Mouse (Mus musculus): ENCODE data around the gene Mettl24. TPM values are rescaled to one million over a fixed set of nuclear protein-coding genes. Genes with fewer than 3 reads are reported as not detected.

Mettl24 gene
- polyA plus RNA-seq, 1 experiment from 2014 or later: 1.3 TPM

GRCm38 (mm10) chr10:40688266-40688665, 5.2 kb downstream of the Mettl24 start:
- 85% methylated on average over 6 of the region's 6 CpGs for WGBS
- Histone ChIP-seq H3K36me3 (ENCODE audit: control insufficient read depth, insufficient read depth, low read length) (no peaks in the 10 kb centered on the region), H3K4me1 (ENCODE audit: control insufficient read depth, insufficient read depth, low read length) (no peaks in the 10 kb centered on the region), H3K4me2 (ENCODE audit: low read depth) (no peak overlapping the region), H3K27ac (ENCODE audit: low read depth, low read length) (no peak overlapping the region), H3K27me3 (ENCODE audit: control insufficient read depth, insufficient read depth, low read length) (0 out of 2 replicates have a peak, but pooled peaks cover 2% of the 10 kb centered on the region), H3K9ac (ENCODE audit: low read length) (no peak overlapping the region), H3K4me3 (ENCODE audit: low read depth, low read length) (no peak overlapping the region), H3K9me3 (ENCODE audit: control insufficient read depth, low read length) (no peaks in the 10 kb centered on the region)
- DNase-seq (ENCODE audit: low spot score): no peak
- no peak for ATAC-seq (ENCODE audit: insufficient read depth, low FRiP score, low TSS enrichment)

- DNase-seq (ENCODE audit: low spot score) (no peak), ATAC-seq (ENCODE audit: insufficient read depth, low FRiP score, low TSS enrichment) (no peak)
- no peaks in the 10 kb centered on the region for H3K36me3 ChIP-seq (ENCODE audit: control insufficient read depth, insufficient read depth, low read length)
- H3K4me3 ChIP-seq (ENCODE audit: low read depth, low read length): no peak overlapping the region
- H3K27me3 ChIP-seq (ENCODE audit: control insufficient read depth, insufficient read depth, low read length): no peaks in the 10 kb centered on the region
- no peak overlapping the region for H3K27ac ChIP-seq (ENCODE audit: low read depth, low read length)
- no peaks in the 10 kb centered on the region for H3K4me1 ChIP-seq (ENCODE audit: control insufficient read depth, insufficient read depth, low read length)
- WGBS: 71% methylated on average over 1 of the region's 1 CpGs
- no peak overlapping the region for H3K9ac ChIP-seq (ENCODE audit: low read length)
- no peaks in the 10 kb centered on the region for H3K9me3 ChIP-seq (ENCODE audit: control insufficient read depth, low read length)
- H3K4me2 ChIP-seq (ENCODE audit: low read depth): no peak overlapping the region
These were observed 5.8 kb downstream of the Mettl24 start for GRCm38 (mm10) chr10:40688873-40689272.

- H3K9me3 ChIP-seq (ENCODE audit: control insufficient read depth, low read length): no peaks in the 10 kb centered on the region
- no peaks in the 10 kb centered on the region for H3K4me1 ChIP-seq (ENCODE audit: control insufficient read depth, insufficient read depth, low read length)
- 78% methylated on average over 4 of the region's 4 CpGs for WGBS
- ATAC-seq (ENCODE audit: insufficient read depth, low FRiP score, low TSS enrichment) (no peak), DNase-seq (ENCODE audit: low spot score) (no peak)
- H3K4me2 ChIP-seq (ENCODE audit: low read depth): no peak overlapping the region
- H3K27ac ChIP-seq (ENCODE audit: low read depth, low read length): no peak overlapping the region
- no peaks in the 10 kb centered on the region for H3K36me3 ChIP-seq (ENCODE audit: control insufficient read depth, insufficient read depth, low read length)
- H3K4me3 ChIP-seq (ENCODE audit: low read depth, low read length): no peak overlapping the region
- H3K9ac ChIP-seq (ENCODE audit: low read length): no peak overlapping the region
- no peaks in the 10 kb centered on the region for H3K27me3 ChIP-seq (ENCODE audit: control insufficient read depth, insufficient read depth, low read length)
These were observed 15.6 kb downstream of the Mettl24 start for GRCm38 (mm10) chr10:40698652-40699051.

- WGBS: 90% methylated on average over 7 of the region's 7 CpGs
- ATAC-seq (ENCODE audit: insufficient read depth, low FRiP score, low TSS enrichment): no peak
- Histone ChIP-seq H3K4me3 (ENCODE audit: low read depth, low read length) (no peak overlapping the region), H3K36me3 (ENCODE audit: control insufficient read depth, insufficient read depth, low read length) (no peaks in the 10 kb centered on the region), H3K4me2 (ENCODE audit: low read depth) (no peak overlapping the region), H3K9me3 (ENCODE audit: control insufficient read depth, low read length) (no peaks in the 10 kb centered on the region), H3K4me1 (ENCODE audit: control insufficient read depth, insufficient read depth, low read length) (no peaks in the 10 kb centered on the region), H3K27me3 (ENCODE audit: control insufficient read depth, insufficient read depth, low read length) (no peaks in the 10 kb centered on the region), H3K9ac (ENCODE audit: low read length) (no peak overlapping the region), H3K27ac (ENCODE audit: low read depth, low read length) (no peak overlapping the region)
- no peak for DNase-seq (ENCODE audit: low spot score)
These were observed 28.0 kb downstream of the Mettl24 start for GRCm38 (mm10) chr10:40711127-40711526.

- no peak overlapping the region for H3K4me3 ChIP-seq (ENCODE audit: low read depth, low read length)
- no peaks in the 10 kb centered on the region for H3K36me3 ChIP-seq (ENCODE audit: control insufficient read depth, insufficient read depth, low read length)
- WGBS: 44% methylated on average over 9 of the region's 9 CpGs
- ATAC-seq (ENCODE audit: insufficient read depth, low FRiP score, low TSS enrichment): no peak
- no peak overlapping the region for H3K27ac ChIP-seq (ENCODE audit: low read depth, low read length)
- H3K27me3 ChIP-seq (ENCODE audit: control insufficient read depth, insufficient read depth, low read length): no peaks in the 10 kb centered on the region
- peak; percentile 64 for DNase-seq (ENCODE audit: low spot score)
- H3K4me1 ChIP-seq (ENCODE audit: control insufficient read depth, insufficient read depth, low read length): no peaks in the 10 kb centered on the region
- no peak overlapping the region for H3K9ac ChIP-seq (ENCODE audit: low read length)
- no peaks in the 10 kb centered on the region for H3K9me3 ChIP-seq (ENCODE audit: control insufficient read depth, low read length)
- H3K4me2 ChIP-seq (ENCODE audit: low read depth): peak overlapping the region; percentile 9; the same call in 1 of the 2 replicates
These were observed 30.0 kb downstream of the Mettl24 start for GRCm38 (mm10) chr10:40713018-40713608.

- no peak overlapping the region for H3K27ac ChIP-seq (ENCODE audit: low read depth, low read length)
- ATAC-seq (ENCODE audit: insufficient read depth, low FRiP score, low TSS enrichment) (no peak), DNase-seq (ENCODE audit: low spot score) (no peak)
- no peak overlapping the region for H3K9ac ChIP-seq (ENCODE audit: low read length)
- H3K4me3 ChIP-seq (ENCODE audit: low read depth, low read length): no peak overlapping the region
- no peaks in the 10 kb centered on the region for H3K27me3 ChIP-seq (ENCODE audit: control insufficient read depth, insufficient read depth, low read length)
- no peaks in the 10 kb centered on the region for H3K36me3 ChIP-seq (ENCODE audit: control insufficient read depth, insufficient read depth, low read length)
- WGBS: 90% methylated on average over 9 of the region's 9 CpGs
- no peaks in the 10 kb centered on the region for H3K9me3 ChIP-seq (ENCODE audit: control insufficient read depth, low read length)
- H3K4me2 ChIP-seq (ENCODE audit: low read depth): no peak overlapping the region
- no peaks in the 10 kb centered on the region for H3K4me1 ChIP-seq (ENCODE audit: control insufficient read depth, insufficient read depth, low read length)
These were observed 30.7 kb downstream of the Mettl24 start for GRCm38 (mm10) chr10:40713829-40714228.

GRCm38 (mm10) chr10:40715151-40715550, 32.1 kb downstream of the Mettl24 start:
- Histone ChIP-seq H3K9me3 (ENCODE audit: control insufficient read depth, low read length) (no peaks in the 10 kb centered on the region), H3K27ac (ENCODE audit: low read depth, low read length) (no peak overlapping the region), H3K4me2 (ENCODE audit: low read depth) (no peak overlapping the region), H3K27me3 (ENCODE audit: control insufficient read depth, insufficient read depth, low read length) (no peaks in the 10 kb centered on the region), H3K9ac (ENCODE audit: low read length) (no peak overlapping the region), H3K4me1 (ENCODE audit: control insufficient read depth, insufficient read depth, low read length) (no peaks in the 10 kb centered on the region), H3K4me3 (ENCODE audit: low read depth, low read length) (no peak overlapping the region), H3K36me3 (ENCODE audit: control insufficient read depth, insufficient read depth, low read length) (no peaks in the 10 kb centered on the region)
- ATAC-seq (ENCODE audit: insufficient read depth, low FRiP score, low TSS enrichment) (no peak), DNase-seq (ENCODE audit: low spot score) (no peak)
- 87% methylated on average over 4 of the region's 4 CpGs for WGBS

GRCm38 (mm10) chr10:40716296-40716695, 33.2 kb downstream of the Mettl24 start:
- Histone ChIP-seq H3K9me3 (ENCODE audit: control insufficient read depth, low read length) (no peaks in the 10 kb centered on the region), H3K4me2 (ENCODE audit: low read depth) (no peak overlapping the region), H3K9ac (ENCODE audit: low read length) (no peak overlapping the region), H3K27ac (ENCODE audit: low read depth, low read length) (no peak overlapping the region), H3K36me3 (ENCODE audit: control insufficient read depth, insufficient read depth, low read length) (no peaks in the 10 kb centered on the region), H3K27me3 (ENCODE audit: control insufficient read depth, insufficient read depth, low read length) (no peaks in the 10 kb centered on the region), H3K4me1 (ENCODE audit: control insufficient read depth, insufficient read depth, low read length) (no peaks in the 10 kb centered on the region), H3K4me3 (ENCODE audit: low read depth, low read length) (no peak overlapping the region)
- no peak for ATAC-seq (ENCODE audit: insufficient read depth, low FRiP score, low TSS enrichment)
- 83% methylated on average over 8 of the region's 8 CpGs for WGBS
- DNase-seq (ENCODE audit: low spot score): no peak

- Histone ChIP-seq H3K9ac (ENCODE audit: low read length) (no peak overlapping the region), H3K4me1 (ENCODE audit: control insufficient read depth, insufficient read depth, low read length) (no peaks in the 10 kb centered on the region), H3K27me3 (ENCODE audit: control insufficient read depth, insufficient read depth, low read length) (no peaks in the 10 kb centered on the region), H3K27ac (ENCODE audit: low read depth, low read length) (no peak overlapping the region), H3K4me2 (ENCODE audit: low read depth) (no peak overlapping the region), H3K36me3 (ENCODE audit: control insufficient read depth, insufficient read depth, low read length) (no peaks in the 10 kb centered on the region), H3K9me3 (ENCODE audit: control insufficient read depth, low read length) (no peaks in the 10 kb centered on the region), H3K4me3 (ENCODE audit: low read depth, low read length) (no peak overlapping the region)
- DNase-seq (ENCODE audit: low spot score) (no peak), ATAC-seq (ENCODE audit: insufficient read depth, low FRiP score, low TSS enrichment) (no peak)
- 87% methylated on average over 3 of the region's 3 CpGs for WGBS
These were observed 33.6 kb downstream of the Mettl24 start for GRCm38 (mm10) chr10:40716713-40717112.

All from neural tube, embryonic 11.5 days (tissue).